Mouse (Mus musculus) myocyte (in vitro differentiated cells): ENCODE results near the gene Gramd1b. TPM values are rescaled to one million over a fixed set of nuclear protein-coding genes. Genes with fewer than 3 reads are reported as not detected.

Experiments
- H3K27me3 ChIP-seq: one replicate; pipeline ENCODE4 v1.6.1; 2011; ENCODE audit not compliant: control insufficient read depth, insufficient read depth, insufficient read length
- H3K36me3 ChIP-seq: one replicate; pipeline ENCODE4 v1.6.1; 2011; ENCODE audit not compliant: control insufficient read depth, insufficient read depth
- H3K4me2 ChIP-seq: one replicate; pipeline ENCODE4 v1.6.1; 2011; ENCODE audit warnings: low read depth, control low read depth
- H3K4me3 ChIP-seq: one replicate; pipeline ENCODE4 v1.5.1; 2011; ENCODE audit warnings: mild to moderate bottlenecking, control low read depth, moderate library complexity
- H3K79me2 ChIP-seq: one replicate; pipeline ENCODE4 v1.6.1; 2011; ENCODE audit not compliant: control insufficient read depth, insufficient read depth
- H3ac ChIP-seq: one replicate; pipeline ENCODE4 v1.6.1; 2011; ENCODE audit not compliant: control insufficient read depth, insufficient read length
- CEBPB ChIP-seq: IDR thresholded peaks from 2 replicates; pipeline ENCODE4 v1.6.1; 2011; ENCODE audit warnings: mild to moderate bottlenecking, moderate library complexity; ENCODE audit not compliant: poor library complexity, insufficient read depth, severe bottlenecking
- E2F4 ChIP-seq: IDR thresholded peaks from one replicate; pipeline ENCODE4 v1.6.1; 2011; ENCODE audit warnings: mild to moderate bottlenecking, control low read depth, moderate library complexity; ENCODE audit not compliant: insufficient read depth
- MAX ChIP-seq: IDR thresholded peaks from one replicate; pipeline ENCODE4 v1.6.1; 2011; ENCODE audit warnings: low read depth, mild to moderate bottlenecking, control low read depth
- MYOD1 ChIP-seq, 3 experiments: IDR thresholded peaks; one replicate each; pipeline ENCODE4 v1.6.1; 2011; ENCODE audit warnings: control low read depth in 2 of 3, low read depth in 2 of 3, mild to moderate bottlenecking in 2 of 3, moderate library complexity in 1 of 3; ENCODE audit not compliant: insufficient read length in 2 of 3, control insufficient read depth in 1 of 3
- MYOG ChIP-seq, 3 experiments: IDR thresholded peaks; one replicate each; pipeline ENCODE4 v1.6.1; 2011; ENCODE audit warnings: control low read depth in 2 of 3, low read depth in 2 of 3, mild to moderate bottlenecking in 2 of 3; ENCODE audit not compliant: insufficient read length in 2 of 3, control insufficient read depth in 1 of 3, insufficient read depth in 1 of 3
- POLR2A ChIP-seq: IDR thresholded peaks from one replicate; pipeline ENCODE4 v1.6.1; 2011; ENCODE audit warnings: low read depth, mild to moderate bottlenecking, control low read depth, moderate library complexity; ENCODE audit not compliant: insufficient read length
- POLR2AphosphoS2 ChIP-seq: IDR thresholded peaks from one replicate; pipeline ENCODE4 v1.6.1; 2011; ENCODE audit warnings: low read depth, control low read depth; ENCODE audit not compliant: insufficient read length
- REST ChIP-seq: IDR thresholded peaks from one replicate; pipeline ENCODE4 v1.6.1; 2011; ENCODE audit warnings: mild to moderate bottlenecking, control low read depth, moderate library complexity; ENCODE audit not compliant: insufficient read depth, insufficient read length
- SRF ChIP-seq: IDR thresholded peaks from one replicate; pipeline ENCODE4 v1.6.1; 2011; ENCODE audit warnings: low read depth; ENCODE audit not compliant: control insufficient read depth, insufficient read length
- TCF12 ChIP-seq: IDR thresholded peaks from one replicate; pipeline ENCODE4 v1.6.1; 2011; ENCODE audit warnings: mild to moderate bottlenecking, control low read depth; ENCODE audit not compliant: poor library complexity, insufficient read depth, severe bottlenecking
- TCF3 ChIP-seq: IDR thresholded peaks from one replicate; pipeline ENCODE4 v1.6.1; 2011; ENCODE audit warnings: low read depth, control low read depth; ENCODE audit not compliant: insufficient read length
- USF1 ChIP-seq: IDR thresholded peaks from one replicate; pipeline ENCODE4 v1.6.1; 2011; ENCODE audit warnings: low read depth, mild to moderate bottlenecking, control low read depth, moderate library complexity
- polyA plus RNA-seq: library from polyadenylated mRNA; unstranded; fragments of >200 nt; fragmentation: generic; extraction: Trizol; gene quantifications from one replicate; pipeline ENCODE4 v1.2.1, GENCODE M21; 2012; ENCODE audit warnings: missing spikeins

Gramd1b gene
- polyA plus RNA-seq, 1 experiment: 33.9 TPM

- no peaks in the 10 kb centered on the region for H3K36me3 ChIP-seq
- H3K4me3 ChIP-seq: no peak overlapping the region
- TF ChIP-seq REST (no peak), SRF (no peak), MAX (no peak), MYOD1 (IDR thresholded peaks at IDR 0.05; ENCODE audit: control insufficient read depth in 1 of 3, insufficient read length in 2 of 3, low read depth in 2 of 3) (no peak), USF1 (no peak), MYOG (IDR thresholded peaks at IDR 0.05; ENCODE audit: control insufficient read depth in 1 of 3, insufficient read depth in 1 of 3, insufficient read length in 2 of 3, low read depth in 2 of 3) (no peak), POLR2A (no peak), E2F4 (no peak), TCF3 (no peak), POLR2AphosphoS2 (no peak), TCF12 (no peak), CEBPB (no peak)
- no peak overlapping the region for H3K4me2 ChIP-seq
- H3K79me2 ChIP-seq: no peaks in the 10 kb centered on the region
- no peak overlapping the region for H3ac ChIP-seq
- H3K27me3 ChIP-seq: no peaks in the 10 kb centered on the region
These were observed 204.8 kb downstream of the Gramd1b start for GRCm38 (mm10) chr9:40326260-40326915.

GRCm38 (mm10) chr9:40324826-40325225 is 206.4 kb downstream of the Gramd1b start:
- Histone ChIP-seq H3K79me2 (peaks cover 7% of the 10 kb centered on the region), H3K4me2 (no peak overlapping the region), H3K4me3 (no peak overlapping the region), H3K36me3 (no peaks in the 10 kb centered on the region), H3ac (no peak overlapping the region), H3K27me3 (no peaks in the 10 kb centered on the region)
- no peak for TF ChIP-seq TCF3
- no peak for TF ChIP-seq TCF12
- no peak for TF ChIP-seq CEBPB
- TF ChIP-seq POLR2AphosphoS2: no peak
- TF ChIP-seq MYOD1 (IDR thresholded peaks at IDR 0.05; ENCODE audit: control insufficient read depth in 1 of 3, insufficient read length in 2 of 3, low read depth in 2 of 3): no peak
- no peak for TF ChIP-seq MAX
- no peak for TF ChIP-seq E2F4
- TF ChIP-seq MYOG (IDR thresholded peaks at IDR 0.05; ENCODE audit: control insufficient read depth in 1 of 3, insufficient read depth in 1 of 3, insufficient read length in 2 of 3, low read depth in 2 of 3): no peak
- TF ChIP-seq POLR2A: no peak
- TF ChIP-seq USF1: no peak
- TF ChIP-seq SRF: no peak
- no peak for TF ChIP-seq REST

- no peak overlapping the region for H3ac ChIP-seq
- no peak for TF ChIP-seq MYOG (IDR thresholded peaks at IDR 0.05; ENCODE audit: control insufficient read depth in 1 of 3, insufficient read depth in 1 of 3, insufficient read length in 2 of 3, low read depth in 2 of 3)
- TF ChIP-seq TCF3: no peak
- TF ChIP-seq REST: no peak
- no peak for TF ChIP-seq MAX
- no peak for TF ChIP-seq MYOD1 (IDR thresholded peaks at IDR 0.05; ENCODE audit: control insufficient read depth in 1 of 3, insufficient read length in 2 of 3, low read depth in 2 of 3)
- TF ChIP-seq USF1: no peak
- H3K36me3 ChIP-seq: no peaks in the 10 kb centered on the region
- no peak overlapping the region for H3K4me3 ChIP-seq
- H3K79me2 ChIP-seq: peaks cover 12% of the 10 kb centered on the region
- H3K27me3 ChIP-seq: no peaks in the 10 kb centered on the region
- H3K4me2 ChIP-seq: no peak overlapping the region
These were observed 206.9 kb downstream of the Gramd1b start for GRCm38 (mm10) chr9:40324232-40324792.

- H3K4me3 ChIP-seq: no peak overlapping the region
- no peak overlapping the region for H3K4me2 ChIP-seq
- TF ChIP-seq POLR2A: no peak
- TF ChIP-seq MYOD1 (IDR thresholded peaks at IDR 0.05; ENCODE audit: control insufficient read depth in 1 of 3, insufficient read length in 2 of 3, low read depth in 2 of 3): no peak
- no peak for TF ChIP-seq SRF
- no peak for TF ChIP-seq POLR2AphosphoS2
- TF ChIP-seq TCF3: no peak
- no peak for TF ChIP-seq E2F4
- TF ChIP-seq REST: no peak
- TF ChIP-seq CEBPB: no peak
- no peak for TF ChIP-seq USF1
- TF ChIP-seq MAX: no peak
- TF ChIP-seq MYOG (IDR thresholded peaks at IDR 0.05; ENCODE audit: control insufficient read depth in 1 of 3, insufficient read depth in 1 of 3, insufficient read length in 2 of 3, low read depth in 2 of 3): no peak
- TF ChIP-seq TCF12: no peak
- no peak overlapping the region for H3ac ChIP-seq
- H3K36me3 ChIP-seq: no peaks in the 10 kb centered on the region
- H3K79me2 ChIP-seq: peaks cover 17% of the 10 kb centered on the region
- no peaks in the 10 kb centered on the region for H3K27me3 ChIP-seq
These were observed 207.4 kb downstream of the Gramd1b start for GRCm38 (mm10) chr9:40323773-40324172.

- Histone ChIP-seq H3K4me2 (no peak overlapping the region), H3K36me3 (no peaks in the 10 kb centered on the region), H3K79me2 (peaks cover 23% of the 10 kb centered on the region), H3K4me3 (no peak overlapping the region), H3ac (no peak overlapping the region), H3K27me3 (no peaks in the 10 kb centered on the region)
- TF ChIP-seq MYOD1 (IDR thresholded peaks at IDR 0.05; ENCODE audit: control insufficient read depth in 1 of 3, insufficient read length in 2 of 3, low read depth in 2 of 3) (no peak), SRF (no peak), TCF12 (no peak), MYOG (IDR thresholded peaks at IDR 0.05; ENCODE audit: control insufficient read depth in 1 of 3, insufficient read depth in 1 of 3, insufficient read length in 2 of 3, low read depth in 2 of 3) (no peak), POLR2AphosphoS2 (no peak), REST (no peak), E2F4 (no peak), TCF3 (no peak), USF1 (no peak), MAX (no peak), POLR2A (no peak), CEBPB (no peak)
These were observed 208.0 kb downstream of the Gramd1b start for GRCm38 (mm10) chr9:40323171-40323570.
